Mouse (Mus musculus) liver, adult 2 months (tissue): ENCODE measurements around the gene Irf9. TPM values are rescaled to one million over a fixed set of nuclear protein-coding genes. Genes with fewer than 3 reads are reported as not detected.

Experiments
- DNase-seq: peaks from one replicate; pipeline ENCODE4 v3.0.0-alpha.2; 2011; ENCODE audit warnings: low read depth, low spot score; ENCODE audit errors: extremely low read depth
- H3K27ac ChIP-seq: fragments of 200-500 bp; replicated peaks from 2 replicates; pipeline ENCODE4 v1.5.1; 2012; ENCODE audit warnings: low read depth, mild to moderate bottlenecking, control low read depth, inconsistent platforms, low read length; ENCODE audit not compliant: insufficient read depth
- H3K27me3 ChIP-seq: fragments of 200-500 bp; 2 replicates; pipeline ENCODE4 v1.6.1; 2012; ENCODE audit warnings: mild to moderate bottlenecking, moderate library complexity, low read length, inconsistent platforms; ENCODE audit not compliant: control insufficient read depth, insufficient read depth
- H3K36me3 ChIP-seq: fragments of 200-500 bp; 2 replicates; pipeline ENCODE4 v1.6.1; 2012; ENCODE audit warnings: low read length, inconsistent platforms; ENCODE audit not compliant: control insufficient read depth, insufficient read depth
- H3K4me1 ChIP-seq: fragments of 200-500 bp; 2 replicates; pipeline ENCODE4 v1.6.1; 2011; ENCODE audit warnings: low read length; ENCODE audit not compliant: control insufficient read depth, insufficient read depth
- H3K4me3 ChIP-seq: fragments of 200-500 bp; 2 replicates; pipeline ENCODE4 v1.5.1; 2011; ENCODE audit warnings: low read depth, mild to moderate bottlenecking, control low read depth, low read length, moderate library complexity; ENCODE audit not compliant: insufficient read depth
- H3K79me2 ChIP-seq: fragments of 200-500 bp; 2 replicates; pipeline ENCODE4 v1.6.1; 2012; ENCODE audit warnings: inconsistent platforms, mild to moderate bottlenecking, low read length, moderate library complexity; ENCODE audit not compliant: control insufficient read depth, insufficient read depth
- H3K9ac ChIP-seq: fragments of 200-500 bp; 2 replicates; pipeline ENCODE4 v1.6.1; 2012; ENCODE audit warnings: low read depth, mild to moderate bottlenecking, control low read depth, inconsistent platforms, low read length
- CTCF ChIP-seq: fragments of 200-500 bp; IDR thresholded peaks from 2 replicates; pipeline ENCODE4 v1.5.1; 2011; ENCODE audit warnings: low read depth, low read length, control low read depth
- POLR2A ChIP-seq: fragments of 200-500 bp; IDR thresholded peaks from 2 replicates; pipeline ENCODE4 v1.6.1; 2011; ENCODE audit warnings: low read length, control low read depth; ENCODE audit not compliant: insufficient read depth; ENCODE audit errors: extremely low read depth
- WGBS: fragments of 180-500 bp; shearing (Covaris S2); methylation state at CpG from one replicate; pipeline ENCODE4 v1.1.7; 2018; 5-methylcytosine and 5-hydroxymethylcytosine counted together
- polyA plus RNA-seq: library from polyadenylated mRNA; depleted of rRNA; stranded (reverse); fragments of >200 nt; gene quantifications from 2 replicates; pipeline ENCODE4 v1.2.3, GENCODE M21; 2012
- total RNA-seq: library from RNA; depleted of rRNA; stranded (reverse); fragments of >200 nt; gene quantifications from 2 replicates; pipeline ENCODE4 v1.2.3, GENCODE M21; 2014

Gene Irf9
- total and polyA plus RNA-seq, 2 experiments: 24.2 to 45.0 TPM

DNA sequence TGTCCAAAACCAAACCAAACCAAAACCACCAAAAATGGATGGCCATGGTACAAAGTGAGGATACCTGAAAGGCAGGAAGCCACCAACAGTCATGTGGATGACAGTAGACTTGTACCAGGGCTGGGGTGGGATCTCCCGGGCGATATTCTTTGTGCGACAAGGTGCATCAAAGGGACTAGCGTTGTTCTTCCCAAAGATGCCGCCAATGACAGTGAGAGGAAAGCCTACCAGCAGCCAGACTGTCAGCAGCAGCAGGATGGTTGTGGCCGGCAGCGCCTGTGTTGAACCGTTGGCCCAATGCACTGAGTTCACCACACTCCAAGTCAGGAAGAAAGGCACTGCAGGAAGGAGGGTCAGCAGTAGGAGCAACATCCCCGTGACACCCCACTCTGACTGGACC is 34.4 kb downstream of the Irf9 start, which contains the start of gene Gm49378:
Gm49378 (minus strand) TSS at position 101 of the 400 bp plus-strand sequence.
- TF ChIP-seq POLR2A: no peak
- no peak for TF ChIP-seq CTCF
- H3K4me1 ChIP-seq: peaks cover 9% of the 10 kb centered on the region
- WGBS: 93% methylated on average over 9 of the region's 9 CpGs
- no peaks in the 10 kb centered on the region for H3K27me3 ChIP-seq
- no peak within 1 kb of the TSS for H3K9ac ChIP-seq
- H3K36me3 ChIP-seq: peaks cover 14% of the 10 kb centered on the region
- no peak within 1 kb of the TSS for H3K27ac ChIP-seq
- H3K4me3 ChIP-seq: no peak within 1 kb of the TSS
- DNase-seq: no peak
- peaks cover 15% of the 10 kb centered on the region; the same call in 1 of the 2 replicates for H3K79me2 ChIP-seq

DNA sequence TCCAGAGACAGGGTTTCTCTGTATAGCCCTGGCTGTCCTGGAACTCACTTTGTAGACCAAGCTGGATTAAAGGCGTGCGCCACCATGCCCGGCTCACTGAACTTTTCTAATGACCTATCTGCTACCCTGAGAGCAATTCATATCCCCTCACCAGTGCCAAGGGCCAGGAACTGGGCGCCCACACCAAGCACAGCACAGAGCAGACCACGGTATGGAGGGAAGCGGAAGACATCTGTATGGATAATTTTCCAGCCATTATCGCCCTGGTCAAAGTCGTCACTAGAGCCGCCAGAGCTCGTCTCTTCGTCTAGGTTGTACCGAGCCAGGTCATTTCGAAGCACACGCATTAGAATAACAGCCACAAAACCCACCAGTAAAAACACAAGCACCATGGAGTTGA is 37.4 kb downstream of the Irf9 start:
- no peak for DNase-seq
- H3K36me3 ChIP-seq: peaks cover 14% of the 10 kb centered on the region
- no peak for TF ChIP-seq CTCF
- no peak for TF ChIP-seq POLR2A
- H3K79me2 ChIP-seq: peaks cover 18% of the 10 kb centered on the region; the same call in 1 of the 2 replicates
- no peak overlapping the region for H3K27ac ChIP-seq
- 96% methylated on average over 14 of the region's 14 CpGs for WGBS
- H3K4me1 ChIP-seq: peaks cover 14% of the 10 kb centered on the region
- H3K27me3 ChIP-seq: no peaks in the 10 kb centered on the region
- no peak overlapping the region for H3K9ac ChIP-seq
- H3K4me3 ChIP-seq: no peak overlapping the region

DNA sequence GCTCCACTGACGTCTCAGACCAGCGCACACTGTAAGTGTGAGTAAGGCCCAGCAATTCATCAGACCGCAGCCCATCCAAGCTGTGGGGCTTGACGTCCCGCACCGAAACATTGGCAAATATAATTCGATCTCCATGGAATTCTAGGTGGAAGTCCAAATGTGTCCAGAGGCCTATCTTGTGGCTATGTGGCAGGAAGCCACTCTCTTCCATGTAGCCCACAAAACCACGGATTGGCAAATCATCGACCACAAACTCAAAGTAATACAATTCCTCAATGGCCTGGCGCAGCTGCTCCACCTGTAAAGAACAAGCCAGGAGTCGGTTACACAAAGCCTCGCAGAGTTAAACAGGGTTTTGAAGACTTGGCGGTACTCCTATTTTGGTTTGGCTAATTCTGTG is 37.9 kb downstream of the Irf9 start:
- no peak for DNase-seq
- 96% methylated on average over 13 of the region's 13 CpGs for WGBS
- Histone ChIP-seq H3K36me3 (peaks cover 14% of the 10 kb centered on the region), H3K27me3 (no peaks in the 10 kb centered on the region), H3K27ac (no peak overlapping the region), H3K9ac (no peak overlapping the region), H3K79me2 (peaks cover 18% of the 10 kb centered on the region; the same call in 1 of the 2 replicates), H3K4me3 (no peak overlapping the region), H3K4me1 (peaks cover 14% of the 10 kb centered on the region)
- TF ChIP-seq CTCF: no peak
- TF ChIP-seq POLR2A: no peak

DNA sequence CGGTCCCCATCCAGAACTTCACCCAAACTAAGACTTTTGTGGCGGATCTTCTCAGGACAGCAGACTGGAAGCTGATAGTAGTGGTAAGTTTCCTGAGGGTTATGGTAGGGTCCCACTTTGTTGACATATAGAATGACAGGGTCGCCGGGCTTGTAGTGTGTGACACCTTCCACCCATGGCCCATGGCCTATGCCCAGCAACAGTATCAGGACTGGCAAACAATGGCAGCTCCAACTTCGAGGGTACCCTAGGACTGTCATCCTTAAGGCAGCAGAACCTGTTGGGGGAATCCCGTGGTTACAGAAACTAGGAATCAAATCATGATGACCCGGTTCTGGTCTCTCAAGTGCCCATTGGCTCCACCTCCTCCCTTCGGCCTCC is 39.3 kb downstream of the Irf9 start:
- 16% methylated on average over 8 of the region's 8 CpGs for WGBS
- Histone ChIP-seq H3K4me1 (peaks cover 14% of the 10 kb centered on the region), H3K36me3 (peaks cover 11% of the 10 kb centered on the region), H3K27me3 (no peaks in the 10 kb centered on the region), H3K79me2 (peaks cover 18% of the 10 kb centered on the region; the same call in 1 of the 2 replicates), H3K27ac (peak overlapping the region; percentile 96), H3K9ac (peak overlapping the region; percentile 93), H3K4me3 (peak overlapping the region; percentile 90)
- TF ChIP-seq CTCF (no peak), POLR2A (no peak)
- no peak for DNase-seq

DNA sequence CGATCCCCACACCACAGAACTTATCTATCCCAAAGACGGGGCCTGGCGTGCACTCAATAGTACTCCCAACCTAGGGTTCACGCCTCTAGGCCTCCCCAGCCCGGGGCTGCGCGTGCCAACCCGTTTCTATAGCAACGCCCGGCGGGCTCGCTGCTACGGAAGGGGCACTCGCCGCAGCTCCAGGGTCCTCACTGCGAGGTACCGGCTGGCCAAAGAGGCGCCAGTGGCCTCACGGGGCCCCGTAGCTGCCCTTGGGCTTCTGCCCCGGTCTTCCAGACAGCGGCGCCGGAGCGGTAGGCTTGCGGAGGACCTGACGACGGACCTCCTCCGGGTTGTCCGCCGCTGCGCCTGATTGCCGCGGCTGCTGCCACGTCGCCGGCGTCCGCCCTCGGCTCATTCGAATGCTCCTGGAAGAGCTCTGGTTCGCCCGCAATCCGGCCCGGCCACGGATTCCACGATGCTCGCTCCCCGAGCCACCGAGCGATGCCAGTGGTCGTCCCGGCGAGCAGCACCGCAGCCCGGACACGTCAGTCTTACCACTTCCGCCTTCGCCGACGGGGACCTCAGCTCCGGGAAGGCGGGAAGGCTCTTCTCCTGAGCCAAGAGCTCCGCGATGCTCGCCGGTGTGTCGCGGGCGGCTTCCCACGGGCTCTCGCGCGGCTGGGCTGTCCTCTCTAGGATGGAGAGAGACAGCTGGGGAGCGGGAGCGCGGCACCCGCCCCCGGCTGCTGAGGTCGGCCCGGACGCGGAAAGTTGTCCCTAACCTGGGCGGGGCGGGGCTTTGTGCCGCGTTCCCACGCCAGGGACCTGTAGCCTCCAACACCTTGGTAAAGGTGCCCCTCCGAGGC is 39.9 kb downstream of the Irf9 start, which contains the start of gene Tm9sf1:
Tm9sf1 (minus strand) TSS at position 747 of the 848 bp plus-strand sequence.
- peaks cover 18% of the 10 kb centered on the region; the same call in 1 of the 2 replicates for H3K79me2 ChIP-seq
- peaks cover 10% of the 10 kb centered on the region for H3K36me3 ChIP-seq
- WGBS: under 1% methylated on average over 89 of the region's 89 CpGs
- peak within 1 kb of the TSS; percentile 93 for H3K9ac ChIP-seq
- peak; percentile 72 for DNase-seq
- H3K4me3 ChIP-seq: peak within 1 kb of the TSS; percentile 90
- TF ChIP-seq POLR2A: peak; percentile 55; the same call in 1 of the 2 replicates
- no peak for TF ChIP-seq CTCF
- H3K27ac ChIP-seq: peak within 1 kb of the TSS; percentile 96
- peaks cover 14% of the 10 kb centered on the region for H3K4me1 ChIP-seq
- H3K27me3 ChIP-seq: no peaks in the 10 kb centered on the region
